Mouse (Mus musculus): ENCODE measurements at regions not wholly inside any gene's neighbourhood (a gene's known extent, or its start where the extent isn't known, plus 50 kb on each side); places are given as distances from the start of the nearest gene placed in this dataset.

DNA sequence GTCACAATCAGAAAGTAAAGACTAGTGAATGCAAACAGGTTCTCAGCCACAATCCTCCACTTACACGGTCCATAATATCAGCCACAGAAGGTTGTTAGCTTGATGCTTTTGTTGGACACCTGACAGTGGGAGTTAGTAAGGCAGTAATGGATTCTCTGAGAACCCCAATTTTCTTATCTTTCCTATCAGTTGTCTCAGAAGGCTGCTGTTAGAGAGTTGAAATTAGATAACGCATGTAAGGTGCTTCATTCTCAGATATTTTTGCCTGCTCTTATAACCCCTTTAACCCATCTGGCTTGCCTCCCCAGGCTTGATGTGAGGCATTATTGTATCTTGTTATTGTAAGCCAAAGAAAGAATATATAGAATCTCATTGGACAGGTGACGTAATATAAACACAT is 63.0 kb upstream of the Ube2e3 start:
- DNase-seq (ENCODE audit: low read depth, low spot score): no peak

DNA sequence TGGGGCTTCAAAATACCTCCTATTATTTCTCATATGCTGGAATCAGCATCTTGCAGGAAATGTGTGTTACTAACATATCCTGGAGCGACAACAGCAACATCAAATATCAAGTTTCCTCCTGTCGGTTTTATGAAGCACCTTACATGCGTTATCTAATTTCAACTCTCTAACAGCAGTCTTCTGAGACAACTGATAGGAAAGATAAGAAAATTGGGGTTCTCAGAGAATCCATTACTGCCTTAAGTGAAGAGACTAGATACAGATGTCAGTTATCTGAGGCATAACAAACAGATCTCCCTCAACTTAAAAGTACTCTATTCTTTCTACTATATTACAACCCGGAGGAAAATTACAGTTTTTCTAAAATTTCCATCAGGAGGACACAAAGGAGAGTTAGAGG is 64.4 kb upstream of the Ube2e3 start:
- DNase-seq (ENCODE audit: low read depth, low spot score): no peak

DNA sequence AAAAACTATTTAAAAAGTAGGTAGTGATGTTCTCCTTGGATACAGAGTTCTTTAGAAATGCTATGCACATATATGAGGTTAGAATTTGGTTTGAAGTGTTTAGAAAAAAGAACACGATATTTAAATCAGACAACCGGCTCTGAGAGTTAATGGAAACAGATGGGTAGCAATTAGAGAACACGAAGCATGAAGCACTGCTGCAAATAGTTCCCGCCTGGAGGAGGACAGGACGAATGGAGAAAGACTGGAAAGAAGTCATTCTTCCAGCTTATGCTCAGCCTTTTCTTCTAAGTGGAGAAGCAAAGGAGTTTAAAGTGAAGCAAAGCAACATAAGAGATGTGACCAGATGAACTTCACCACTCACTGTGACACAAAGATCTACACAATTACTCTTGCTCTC is 72.5 kb upstream of the Ube2e3 start:
- DNase-seq (ENCODE audit: low read depth, low spot score): no peak

DNA sequence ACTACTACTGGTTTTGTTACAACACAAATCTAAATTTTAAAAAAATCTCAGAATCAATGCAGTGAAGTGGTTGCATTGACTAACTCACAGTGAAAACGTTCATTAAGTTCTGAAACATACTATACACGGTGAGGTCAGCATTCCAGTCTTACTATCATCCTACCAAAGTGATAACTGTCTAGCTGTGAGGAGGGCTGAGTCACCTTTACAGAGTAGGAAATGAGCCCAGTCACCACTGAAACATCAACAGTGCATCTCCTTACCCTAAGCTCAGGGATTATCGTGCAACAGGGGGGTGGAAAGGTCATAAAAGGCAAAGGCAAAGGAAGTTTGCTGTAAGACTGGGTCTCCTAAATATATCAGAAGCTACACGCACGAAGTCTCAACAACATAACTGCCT is 73.2 kb upstream of the Ube2e3 start:
- no peak for DNase-seq (ENCODE audit: low read depth, low spot score)

DNA sequence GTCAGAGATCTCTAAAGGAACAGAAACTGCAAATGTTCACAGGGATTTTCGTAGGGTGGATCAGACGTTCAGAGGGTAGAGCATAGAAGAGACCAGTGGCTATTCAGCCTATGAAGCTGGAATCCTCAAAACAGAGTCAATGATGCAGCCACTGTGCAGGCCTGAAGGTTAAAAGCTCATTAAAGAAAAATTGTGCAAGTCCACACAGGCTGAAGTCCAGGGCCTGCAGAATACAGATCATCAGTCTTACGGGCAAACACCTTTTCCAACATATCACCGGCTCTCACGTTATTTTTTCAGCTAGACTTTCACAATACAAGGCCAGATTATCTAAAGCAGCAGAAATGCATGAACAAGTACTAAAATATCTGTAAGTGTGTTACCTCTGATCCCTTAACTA is 78.8 kb upstream of the Ube2e3 start:
- no peak for DNase-seq (ENCODE audit: low read depth, low spot score)

DNA sequence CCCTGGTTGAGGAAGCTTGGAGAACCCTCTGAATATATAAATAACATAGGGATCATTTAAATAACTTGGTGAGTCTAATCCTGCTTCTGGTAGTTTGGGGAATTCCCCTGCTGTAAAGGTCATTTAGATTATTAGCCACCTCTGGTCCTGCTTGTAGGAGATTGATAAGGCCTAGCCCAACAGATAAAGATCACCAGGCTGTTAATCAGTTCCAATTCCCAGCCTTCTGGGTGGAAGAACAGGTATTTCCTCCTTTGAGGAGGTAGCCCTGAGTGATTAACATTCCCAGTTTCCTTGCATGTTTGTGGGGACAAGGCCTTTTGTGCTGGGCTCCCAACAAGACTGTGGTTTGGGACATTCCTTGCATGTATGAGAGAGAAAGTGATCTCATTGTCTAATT is 79.7 kb upstream of the Ube2e3 start:
- no peak for DNase-seq (ENCODE audit: low read depth, low spot score)

DNA sequence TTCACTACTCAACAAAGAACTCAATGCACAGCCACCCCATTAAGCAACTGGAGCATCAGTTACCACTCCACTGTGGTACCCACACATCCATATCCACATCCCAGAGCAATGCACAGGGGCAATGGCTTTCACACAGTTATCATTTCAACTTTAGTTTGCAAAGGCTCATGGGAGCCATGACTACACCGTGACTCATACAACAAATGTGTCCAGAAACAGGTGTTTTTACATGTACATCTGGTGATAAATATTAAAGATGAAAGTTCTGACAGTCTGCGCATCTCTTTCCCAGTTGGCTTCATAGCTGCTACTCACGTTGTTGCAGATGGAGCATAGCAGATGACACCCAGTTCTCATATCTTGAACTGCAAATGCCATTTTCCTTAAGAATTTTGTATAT is 88.0 kb upstream of the Ube2e3 start:
- no peak for DNase-seq (ENCODE audit: low read depth, low spot score)

DNA sequence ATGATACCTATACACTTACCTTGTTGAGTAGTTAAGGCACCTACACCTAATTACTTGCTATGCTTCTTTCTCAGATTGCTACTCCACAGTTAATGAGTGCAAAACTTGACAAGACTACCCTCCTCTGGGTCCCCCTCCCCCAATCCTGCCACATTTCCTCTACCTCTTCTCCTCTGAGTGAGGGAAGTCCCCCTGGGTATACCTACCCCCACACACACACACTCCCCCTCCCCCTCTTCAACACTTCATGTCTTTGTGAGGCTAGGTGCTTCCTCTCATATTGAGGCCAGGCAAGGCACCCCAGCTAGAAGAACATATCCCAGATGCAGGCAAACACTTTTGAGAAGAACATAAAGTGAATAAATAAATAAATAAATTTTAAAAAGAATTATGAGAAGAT is 90.3 kb upstream of the Ube2e3 start:
- no peak for DNase-seq (ENCODE audit: low read depth, low spot score)

DNA sequence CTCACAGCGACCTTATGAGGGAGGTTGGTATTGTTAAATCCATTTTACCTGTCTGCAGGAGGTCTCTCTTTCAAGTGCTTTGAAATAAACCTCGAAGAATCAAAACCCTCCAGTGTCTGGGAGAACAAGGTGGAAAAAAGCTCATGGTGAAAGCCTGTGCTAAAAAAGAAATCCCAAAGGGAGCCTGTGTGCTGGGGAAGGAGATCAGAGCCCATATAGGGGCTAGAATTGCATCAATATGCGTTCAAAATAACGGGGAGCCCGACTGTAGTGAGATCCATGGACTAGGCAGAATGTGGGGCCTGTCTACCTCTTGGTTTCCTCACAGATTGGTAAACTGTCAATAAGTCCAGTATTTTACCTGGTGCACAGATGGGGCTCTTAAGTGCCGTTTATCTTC is 113.6 kb upstream of the Ube2e3 start:
- DNase-seq (ENCODE audit: low read depth, low spot score): no peak

DNA sequence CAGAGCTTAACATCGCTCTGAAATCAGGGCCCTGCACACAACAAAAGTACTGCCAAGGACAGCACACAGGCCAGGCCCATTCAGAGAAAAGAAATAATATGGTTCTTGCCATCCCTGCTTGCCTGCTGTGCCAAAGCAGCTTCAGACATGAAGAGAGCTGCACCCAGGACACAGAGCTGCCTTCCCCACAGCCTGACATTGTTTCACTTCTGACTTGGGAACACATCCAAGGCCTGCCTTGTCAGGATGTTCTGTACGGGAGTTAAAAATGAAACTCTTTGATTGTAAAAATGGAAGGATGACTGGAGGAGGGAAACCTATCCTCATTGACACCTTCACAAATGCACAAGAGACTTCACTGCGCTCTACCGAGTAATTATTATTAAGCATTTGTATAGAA is 114.0 kb upstream of the Ube2e3 start:
- DNase-seq (ENCODE audit: low read depth, low spot score): no peak

DNA sequence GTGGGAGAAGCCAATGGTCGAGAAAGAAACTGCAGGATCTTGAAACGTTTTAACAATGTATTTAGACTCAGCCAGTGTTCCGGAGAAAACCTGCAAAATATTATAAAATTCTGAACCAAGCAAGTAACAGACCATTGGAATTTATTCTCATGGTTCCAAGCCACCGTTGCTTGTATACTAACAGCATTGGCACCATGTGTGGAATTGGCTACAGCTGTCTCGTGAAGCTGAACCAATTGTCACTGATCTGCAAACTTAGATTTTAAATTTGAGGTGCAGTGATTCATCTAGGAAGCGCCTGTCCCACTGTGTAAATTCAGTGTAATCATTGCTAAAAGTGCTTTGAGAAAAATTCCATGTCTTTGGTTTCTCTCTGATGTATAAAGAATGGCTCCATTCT is 137.8 kb upstream of the Ube2e3 start:
- DNase-seq (ENCODE audit: low read depth, low spot score): no peak

DNA sequence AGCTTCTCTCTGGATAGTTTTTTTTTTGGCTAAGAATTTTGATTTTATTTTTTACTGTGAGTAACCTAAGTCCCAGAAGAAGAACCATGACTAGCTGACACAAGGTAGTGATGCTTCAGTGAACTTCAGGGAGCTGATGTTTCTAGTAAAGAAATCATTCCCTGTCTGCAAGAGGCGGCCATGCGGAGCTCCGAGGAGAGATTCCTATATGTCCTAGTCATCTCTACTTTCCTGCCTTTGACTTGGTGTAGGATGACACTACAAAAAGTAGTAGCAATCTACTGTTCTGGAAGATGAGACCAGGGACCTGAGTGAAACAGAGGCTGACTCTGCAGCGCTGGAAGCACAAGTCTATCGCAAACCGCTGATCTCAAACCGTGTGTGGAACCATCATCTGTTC is 141.9 kb upstream of the Ube2e3 start:
- no peak for DNase-seq (ENCODE audit: low read depth, low spot score)

DNA sequence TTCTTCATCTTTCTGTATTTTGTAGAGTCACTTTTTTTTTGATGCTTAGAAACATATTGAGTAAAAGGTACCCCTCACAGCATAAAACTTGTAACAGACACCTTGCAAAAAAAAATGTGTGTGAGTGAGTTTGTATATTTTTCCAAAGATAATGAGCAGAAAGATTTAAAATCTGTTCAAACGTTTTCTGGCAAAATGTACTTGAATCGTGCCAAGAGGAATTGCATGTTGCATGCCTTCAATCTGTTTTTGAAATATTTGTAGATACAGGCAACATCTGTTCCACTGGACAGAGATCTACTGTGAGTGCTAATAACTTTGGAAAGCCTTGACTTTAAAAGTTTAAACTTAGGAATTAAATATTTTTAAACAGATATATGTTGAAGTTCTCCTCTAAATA is 143.5 kb upstream of the Ube2e3 start:
- DNase-seq (ENCODE audit: low read depth, low spot score): no peak

DNA sequence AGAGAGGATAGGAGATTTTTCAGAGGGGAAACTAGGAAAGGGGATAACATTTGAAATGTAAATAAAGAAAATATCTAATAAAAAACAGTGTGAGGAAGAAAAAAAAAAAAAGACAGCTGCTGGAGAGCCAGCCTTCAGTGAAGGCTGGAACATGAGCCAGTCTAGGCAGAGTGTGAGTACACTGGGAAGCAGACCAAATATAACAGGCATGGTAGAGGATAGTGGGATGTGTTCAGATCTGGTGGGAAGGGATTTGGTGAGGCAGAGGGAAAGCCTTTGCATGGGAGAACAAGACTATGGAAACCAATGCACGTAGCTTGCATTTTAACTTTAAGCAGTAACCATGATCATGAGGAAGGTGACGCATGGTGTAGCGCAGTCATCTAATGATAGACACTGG is 144.5 kb upstream of the Ube2e3 start:
- no peak for DNase-seq (ENCODE audit: low read depth, low spot score)

DNA sequence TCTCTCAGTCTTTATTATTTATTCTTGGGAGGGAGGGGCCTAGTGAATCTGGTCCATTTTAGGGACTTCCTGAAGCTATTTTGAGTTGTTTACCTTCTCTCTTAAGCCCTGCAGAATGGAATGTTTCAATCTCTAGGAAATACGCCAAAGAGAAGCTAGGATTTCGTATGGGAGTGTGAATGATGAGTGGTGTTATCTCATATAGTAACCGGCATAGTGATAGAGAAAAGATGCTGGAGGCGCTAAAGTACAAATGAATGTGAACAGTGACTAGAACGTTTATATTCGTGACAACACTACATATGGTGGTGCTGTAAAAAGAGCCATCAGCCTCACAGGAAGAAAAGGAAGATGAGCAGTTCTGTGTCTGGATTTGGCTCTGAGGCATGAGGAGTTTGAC is 145.2 kb upstream of the Ube2e3 start:
- DNase-seq (ENCODE audit: low read depth, low spot score): no peak

DNA sequence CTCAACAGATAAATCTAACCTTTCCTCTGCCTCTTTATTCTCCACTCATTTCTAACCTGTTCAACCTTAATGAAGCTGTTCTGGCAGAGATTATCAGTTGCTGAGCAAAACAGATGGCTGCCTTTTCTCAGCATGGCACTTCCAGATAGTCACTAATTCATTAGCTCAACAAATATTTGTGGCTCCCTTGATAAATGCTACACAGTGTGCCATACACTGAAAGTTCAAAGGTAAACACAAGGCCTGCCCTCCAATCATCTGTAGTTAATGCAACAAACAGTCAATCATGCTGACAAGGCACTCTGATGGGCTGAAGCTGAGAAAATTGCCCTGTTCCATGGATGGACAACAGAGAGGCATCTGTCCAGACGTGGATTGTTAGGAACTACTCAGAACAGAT is 149.4 kb upstream of the Ube2e3 start:
- no peak for DNase-seq (ENCODE audit: low read depth, low spot score)

DNA sequence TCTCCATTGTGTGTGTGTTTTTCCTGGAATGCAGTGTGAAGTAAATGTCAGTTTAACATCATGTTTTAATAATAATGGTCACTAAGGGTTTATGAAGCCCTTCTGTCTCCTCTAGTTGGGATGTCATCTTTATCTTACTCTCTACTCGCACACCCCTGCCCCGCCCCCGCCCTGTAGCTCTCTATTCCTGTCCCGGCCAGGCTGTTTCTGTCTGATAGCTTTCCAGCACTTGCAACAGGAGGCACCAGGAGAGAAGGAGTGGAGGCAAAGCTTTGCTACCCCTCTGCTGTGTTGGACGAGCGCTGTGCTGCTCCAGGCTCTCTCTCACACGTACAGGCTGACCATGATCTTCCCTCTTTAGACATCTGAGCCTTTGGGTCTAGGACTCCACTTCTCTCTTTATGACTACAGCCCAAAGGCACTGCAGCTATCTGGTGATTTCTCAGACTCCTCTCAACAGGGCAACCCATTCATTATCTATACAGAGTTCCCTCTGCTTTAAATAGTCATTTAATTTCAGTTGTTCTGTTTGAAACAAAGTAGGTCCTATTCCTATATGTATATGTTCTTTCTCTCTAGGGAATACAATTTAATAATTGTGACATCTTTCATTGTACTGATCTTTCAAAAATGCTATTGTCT is 151.6 kb upstream of the Ube2e3 start:
- no peak for DNase-seq (ENCODE audit: low read depth, low spot score)

DNA sequence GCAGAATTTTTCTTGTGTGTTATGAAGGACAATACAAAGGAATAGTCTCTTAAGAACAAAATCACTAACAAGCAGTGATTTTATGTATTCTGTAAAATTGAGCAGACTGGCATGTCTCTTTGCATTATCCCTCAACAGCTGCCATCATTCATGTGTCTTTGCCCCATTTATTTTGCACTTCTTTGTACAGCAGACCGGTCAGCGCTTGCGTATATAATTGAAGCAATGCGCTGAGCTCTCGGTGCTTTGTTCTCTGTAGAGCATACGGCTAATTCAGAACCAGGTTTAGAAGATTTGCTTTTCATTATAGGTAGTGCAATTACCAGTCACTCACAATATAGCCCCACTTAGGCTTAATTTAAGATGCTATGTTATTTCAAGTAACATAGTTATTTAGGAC is 173.1 kb upstream of the Ube2e3 start:
- no peak for DNase-seq (ENCODE audit: low read depth, low spot score)

DNA sequence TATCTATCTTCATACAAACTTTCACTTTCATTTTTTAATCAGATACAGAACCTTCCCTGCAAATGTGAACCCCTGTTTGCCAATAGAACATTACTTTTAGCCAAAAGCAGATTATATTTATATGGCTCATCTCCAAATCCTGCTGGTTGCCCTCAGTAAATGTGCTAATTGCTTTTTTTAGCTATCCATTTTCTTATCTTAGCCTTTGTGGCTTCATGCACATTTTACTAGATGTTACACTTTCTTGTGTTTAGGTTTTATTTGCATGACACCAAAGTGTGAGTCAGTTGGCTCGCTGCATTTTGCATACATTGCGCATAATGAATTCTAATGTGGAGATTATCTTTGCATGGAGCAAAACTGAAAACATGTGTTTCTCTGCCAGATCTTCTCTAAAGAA is 211.3 kb upstream of the Ube2e3 start:
- DNase-seq (ENCODE audit: low read depth, low spot score): no peak

DNA sequence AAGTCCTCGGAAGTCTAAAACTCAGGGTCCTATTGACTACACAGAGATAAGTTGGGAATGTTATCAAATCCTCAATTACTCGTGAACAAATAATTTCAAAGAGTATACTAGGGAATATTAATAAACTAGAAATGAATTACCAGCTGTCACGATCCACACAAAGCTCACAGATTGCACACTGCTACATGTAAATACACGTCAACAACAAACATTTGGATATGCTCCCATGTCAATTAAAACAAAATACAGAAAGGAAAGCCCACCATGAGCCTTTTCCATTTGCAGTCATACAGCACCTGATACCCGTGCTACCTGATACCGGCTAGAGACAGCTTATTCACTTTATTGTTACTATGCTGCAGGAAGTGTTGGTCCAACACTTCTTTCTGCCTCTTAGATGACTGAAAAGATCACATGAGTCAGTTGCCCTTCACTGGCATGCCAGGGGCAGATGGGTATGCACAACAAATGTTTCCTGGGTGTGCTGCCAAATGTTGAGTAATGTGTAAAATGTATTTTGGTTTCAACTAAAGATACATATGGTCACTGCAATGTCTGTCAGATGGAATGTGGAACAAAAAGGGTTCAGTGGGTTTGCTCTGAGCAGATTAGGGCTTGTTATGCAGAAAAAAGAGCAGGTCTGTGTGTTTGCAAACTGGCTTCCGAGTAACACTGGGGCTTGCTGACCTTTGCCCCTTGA is 212.6 kb upstream of the Ube2e3 start:
- no peak for DNase-seq (ENCODE audit: low read depth, low spot score)

DNA sequence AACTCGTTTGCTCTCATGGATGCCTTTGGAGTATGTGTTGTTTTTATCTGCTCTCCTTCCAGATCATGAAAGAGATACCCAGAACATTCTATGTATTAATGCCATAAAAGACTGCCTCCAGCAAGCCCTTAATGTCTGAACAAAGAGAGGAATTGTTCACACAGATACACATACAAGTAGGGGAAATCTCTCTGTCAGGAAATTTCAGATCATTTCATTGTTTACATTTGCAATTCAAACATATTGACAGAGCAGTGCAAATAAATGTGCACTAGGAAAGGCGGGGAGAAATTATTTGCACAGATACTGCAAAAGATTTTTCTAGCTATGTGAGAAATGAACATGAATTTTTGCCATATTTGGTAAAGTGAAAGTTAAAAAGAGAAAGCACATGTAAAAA is 216.4 kb upstream of the Ube2e3 start:
- DNase-seq (ENCODE audit: low read depth, low spot score): no peak

DNA sequence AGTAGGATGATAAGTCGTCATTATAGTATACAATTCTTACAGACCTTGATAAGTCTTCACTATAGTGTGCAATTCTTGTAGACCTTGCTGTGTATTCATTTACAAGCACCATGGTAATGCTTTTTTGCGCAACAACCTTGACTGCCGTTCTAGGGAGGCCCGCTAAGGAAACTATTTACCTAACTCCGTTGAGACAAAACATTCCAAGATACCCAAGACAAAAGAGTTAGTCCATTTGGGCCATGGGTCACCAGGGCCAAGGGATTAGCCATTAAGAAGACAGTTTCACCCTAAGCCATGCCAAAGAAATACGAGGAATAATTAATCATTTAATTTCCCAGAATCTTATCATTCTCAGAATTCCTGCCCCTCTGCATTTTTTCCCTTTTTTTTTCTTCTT is 227.6 kb upstream of the Ube2e3 start:
- DNase-seq (ENCODE audit: low read depth, low spot score): no peak

DNA sequence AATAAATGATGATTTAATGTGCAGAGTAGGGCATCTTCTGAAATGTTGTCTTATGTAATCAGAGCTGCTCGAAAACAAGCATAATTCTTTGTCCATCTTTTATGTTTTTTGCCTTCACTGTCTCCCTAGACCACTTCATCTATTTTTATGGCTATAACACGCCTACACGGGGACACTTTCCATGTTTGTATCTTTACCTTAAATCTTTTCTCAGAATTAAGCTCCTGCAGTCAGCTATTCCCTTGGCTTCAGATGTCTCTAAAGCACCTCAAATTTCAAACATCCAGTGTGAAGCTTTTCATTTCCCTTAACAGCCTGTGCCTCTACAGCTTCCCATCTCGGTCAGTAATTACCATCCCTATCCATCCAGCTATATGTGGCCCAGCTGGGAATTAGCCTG is 242.7 kb upstream of the Ube2e3 start:
- DNase-seq (ENCODE audit: low read depth, low spot score): no peak

DNA sequence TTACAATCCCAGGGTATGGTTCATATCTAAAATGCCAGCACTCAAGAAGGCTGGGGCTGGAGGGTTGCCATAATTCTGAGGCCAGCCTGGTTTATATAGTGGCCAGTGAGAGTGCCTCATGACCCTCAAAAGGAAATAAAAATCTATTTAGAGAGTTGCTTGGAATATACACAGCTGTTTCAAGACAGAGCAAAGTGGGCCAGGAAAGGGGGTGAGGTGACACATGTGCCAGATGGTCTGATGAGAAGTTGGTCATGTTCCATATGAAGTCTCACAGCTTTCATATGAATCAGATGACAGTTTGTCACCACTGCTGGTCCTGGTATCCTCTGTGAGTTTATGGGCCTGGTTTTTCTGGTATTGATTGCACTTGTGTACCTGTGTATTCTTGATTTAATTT is 261.5 kb upstream of the Ube2e3 start:
- no peak for DNase-seq (ENCODE audit: low read depth, low spot score)

Measured in ES-CJ7 (cell line).